Mouse (Mus musculus): ENCODE data around the gene Has1. TPM values are rescaled to one million over a fixed set of nuclear protein-coding genes. Genes with fewer than 3 reads are reported as not detected.
A peak's percentile ranks its signal among the peaks of the same experiment; 100 is the strongest.
"Not testable (repeated sequence)": the region's sequence is repeated elsewhere in the genome, so short reads cannot be mapped to it uniquely, and the experiment has no call there.

The Has1 gene
- polyA plus RNA-seq, 1 experiment from 2014 or later = 0.27 TPM

DNA sequence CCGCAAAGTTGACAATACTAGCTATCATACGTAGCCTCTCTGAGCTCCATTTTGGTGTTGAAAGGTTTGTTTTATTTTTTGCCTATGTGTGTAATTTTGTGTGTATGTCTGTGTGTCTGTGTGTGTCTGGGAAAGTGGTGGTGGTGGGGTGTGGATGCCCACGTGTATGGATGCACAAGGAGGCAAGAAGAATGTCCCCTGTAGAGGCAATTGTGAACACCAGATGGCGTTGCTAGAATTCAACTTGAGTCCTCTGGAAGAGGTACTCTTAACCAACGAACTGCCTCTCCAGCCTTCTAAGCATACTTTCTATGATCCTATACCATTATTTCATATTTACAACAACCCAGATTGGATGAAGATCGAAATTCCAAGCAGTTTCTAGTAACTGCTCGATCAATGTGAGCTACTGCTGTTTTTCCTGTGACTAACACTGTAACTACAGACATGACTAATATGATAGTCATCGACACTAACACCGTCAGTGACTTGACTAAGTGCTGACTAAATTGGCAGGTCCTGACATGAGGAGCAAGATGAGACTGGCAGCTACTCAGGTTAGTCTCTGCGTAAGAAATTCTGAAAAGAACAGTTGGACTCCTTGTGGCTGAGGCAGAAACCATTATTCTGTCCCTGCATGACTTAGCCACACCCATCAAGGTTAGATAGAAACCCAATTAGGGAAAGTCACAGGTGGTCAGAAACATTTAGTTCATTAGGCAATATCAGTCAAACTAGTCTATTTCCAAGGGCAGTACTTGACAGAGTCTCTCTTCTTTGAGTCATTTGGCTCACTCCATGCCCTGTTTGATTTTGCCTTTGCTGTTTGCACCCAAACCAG is 9.6 kb downstream of the Has1 start:
- POLR2A ChIA-PET = interaction anchor here (0.6 to 0.7 kb wide), 2 partner anchors 9 to 15 kb away, joined by 3 read pairs; no protein-coding TSS in a partner anchor
- no peak for TF ChIP-seq CTCF (IDR thresholded peaks at IDR 0.05)
- ATAC-seq (peak; percentile 56), DNase-seq (ENCODE audit: low read depth, low spot score) (no peak)
- in situ Hi-C loops (cut with MboI; ENCODE audit: low pct_unique_long_range_greater_than_20kb) = no loop called here
- CTCF ChIA-PET = interaction anchor here (0.6 to 2.1 kb wide), 6 partner anchors 10 to 73 kb away, joined by 3 to 8 read pairs (median 4); partner anchors contain the start of genes Has1 and Spaca6
- H3K27me3 ChIP-seq = no peaks in the 10 kb centered on the region

GRCm38 (mm10) chr17:17844606-17845005 is 10.4 kb downstream of the Has1 start:
- ATAC-seq; DNase-seq (ENCODE audit: low read depth, low spot score); H3K27me3 ChIP-seq; in situ Hi-C loops (cut with MboI; ENCODE audit: low pct_unique_long_range_greater_than_20kb): not testable (repeated sequence)
- POLR2A ChIA-PET = interaction anchor here (0.6 kb wide), 1 partner anchor 15 kb away, joined by 3 read pairs; no protein-coding TSS in a partner anchor
- CTCF ChIA-PET = interaction anchor here (0.6 to 2.1 kb wide), 5 partner anchors 13 to 72 kb away, joined by 3 to 8 read pairs (median 3); partner anchors contain the start of gene Spaca6

- no peak for ATAC-seq
- ChIA-PET CTCF (no interaction called here), POLR2A (no interaction called here)
- in situ Hi-C loops (cut with MboI; ENCODE audit: low pct_unique_long_range_greater_than_20kb) = no loop called here
- TF ChIP-seq CTCF (IDR thresholded peaks at IDR 0.05) = no peak
- H3K27me3 ChIP-seq = no peaks in the 10 kb centered on the region
- DNase-seq (ENCODE audit: low read depth, low spot score) = no peak
Observed at GRCm38 (mm10) chr17:17843534-17844261, 11.3 kb downstream of the Has1 start.

DNA sequence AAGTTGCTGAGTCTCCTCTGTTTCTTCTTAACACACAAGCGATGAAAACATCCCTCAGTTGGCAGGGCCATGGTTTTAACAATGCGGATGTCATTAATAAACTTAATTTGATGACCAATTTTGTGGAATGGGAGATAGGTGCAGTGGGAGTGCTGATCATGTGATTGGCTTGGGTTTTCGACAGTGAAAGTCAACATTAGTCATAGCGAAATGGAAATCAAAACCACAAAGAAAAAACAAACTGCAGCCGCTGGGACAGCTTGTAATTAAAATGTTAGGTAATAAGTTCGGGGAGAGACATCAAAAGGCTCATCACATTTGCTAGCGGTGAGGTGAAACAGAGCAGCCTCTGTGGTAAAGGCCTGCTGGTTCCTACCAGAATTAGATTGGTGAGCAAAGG is 14.2 kb downstream of the Has1 start:
- in situ Hi-C loops (cut with MboI; ENCODE audit: low pct_unique_long_range_greater_than_20kb) = no loop called here
- no peak for TF ChIP-seq CTCF (IDR thresholded peaks at IDR 0.05)
- ChIA-PET CTCF (interaction anchor here (1.1 to 2.5 kb wide), 2 partner anchors 15 to 74 kb away, joined by 3 to 6 read pairs; no protein-coding TSS in a partner anchor), POLR2A (no interaction called here)
- no peak for DNase-seq (ENCODE audit: low read depth, low spot score)
- no peaks in the 10 kb centered on the region for H3K27me3 ChIP-seq
- peak; percentile 0 for ATAC-seq

- no peak for TF ChIP-seq CTCF (IDR thresholded peaks at IDR 0.05)
- DNase-seq (ENCODE audit: low read depth, low spot score) (no peak), ATAC-seq (no peak)
- in situ Hi-C loops (cut with MboI; ENCODE audit: low pct_unique_long_range_greater_than_20kb) = loop anchor here (10.0 kb wide), 1 partner anchor 214 kb away; the partner anchor contains the start of gene Lnpep
- no peaks in the 10 kb centered on the region for H3K27me3 ChIP-seq
- ChIA-PET CTCF (interaction anchor here (0.7 kb wide), 1 partner anchor 10 kb away, joined by 3 read pairs; no protein-coding TSS in a partner anchor), POLR2A (interaction anchor here (3.8 kb wide), 1 partner anchor 12 kb away, joined by 32 read pairs; the partner anchor contains the start of gene Spaca6)
Observed at GRCm38 (mm10) chr17:17839276-17839675, 15.7 kb downstream of the Has1 start.

GRCm38 (mm10) chr17:17837919-17838701 is 16.9 kb downstream of the Has1 start:
- peak; percentile 94 for TF ChIP-seq CTCF (IDR thresholded peaks at IDR 0.05)
- H3K27me3 ChIP-seq = no peaks in the 10 kb centered on the region
- DNase-seq (ENCODE audit: low read depth, low spot score) = peak; percentile 83
- POLR2A ChIA-PET = interaction anchor here (1.0 to 3.8 kb wide), 3 partner anchors 10 to 51 kb away, joined by 3 to 32 read pairs (median 3); partner anchors contain the start of gene Spaca6
- in situ Hi-C loops (cut with MboI; ENCODE audit: low pct_unique_long_range_greater_than_20kb) = loop anchor here (10.0 kb wide), 1 partner anchor 213 kb away; the partner anchor contains the start of gene Lnpep
- ATAC-seq = peak; percentile 97
- CTCF ChIA-PET = interaction anchor here (0.8 to 1.7 kb wide), 13 partner anchors 8 to 443 kb away, joined by 3 to 10 read pairs (median 5); partner anchors contain the start of gene Spaca6

GRCm38 (mm10) chr17:17837426-17837825 is 17.6 kb downstream of the Has1 start:
- TF ChIP-seq CTCF (IDR thresholded peaks at IDR 0.05) = no peak
- POLR2A ChIA-PET = interaction anchor here (1.0 to 3.8 kb wide), 2 partner anchors 10 to 51 kb away, joined by 3 to 32 read pairs; partner anchors contain the start of gene Spaca6
- H3K27me3 ChIP-seq = no peaks in the 10 kb centered on the region
- no peak for DNase-seq (ENCODE audit: low read depth, low spot score)
- in situ Hi-C loops (cut with MboI; ENCODE audit: low pct_unique_long_range_greater_than_20kb) = loop anchor here (10.0 kb wide), 1 partner anchor 213 kb away; the partner anchor contains the start of gene Lnpep
- ATAC-seq = peak; percentile 0
- CTCF ChIA-PET = interaction anchor here (0.8 to 1.7 kb wide), 11 partner anchors 9 to 442 kb away, joined by 3 to 10 read pairs (median 5); partner anchors contain the start of gene Spaca6

DNA sequence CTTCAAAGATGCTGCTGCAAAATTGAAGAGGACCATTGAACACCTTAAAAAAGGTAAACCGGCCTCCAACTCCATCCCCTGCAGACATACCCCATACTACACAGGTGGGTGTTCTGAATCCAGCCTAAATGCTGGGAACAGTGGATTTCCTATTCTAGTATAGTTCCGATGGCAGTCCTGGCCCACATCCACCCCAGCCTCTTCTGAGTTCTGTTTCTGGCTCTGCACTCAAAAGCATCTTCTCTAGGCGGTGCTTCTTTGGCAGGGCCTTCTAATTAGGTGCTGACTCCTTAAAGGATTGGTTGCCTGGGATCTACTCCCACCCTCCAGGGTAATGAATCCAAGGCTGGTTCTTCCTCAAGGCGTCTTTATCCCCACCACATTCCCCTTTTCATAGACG is 18.9 kb downstream of the Has1 start:
- ATAC-seq (no peak), DNase-seq (ENCODE audit: low read depth, low spot score) (no peak)
- in situ Hi-C loops (cut with MboI; ENCODE audit: low pct_unique_long_range_greater_than_20kb) = loop anchor here (10.0 kb wide), 1 partner anchor 211 kb away; the partner anchor contains the start of gene Lnpep
- ChIA-PET CTCF (no interaction called here), POLR2A (interaction anchor here (0.6 kb wide), 1 partner anchor 9 kb away, joined by 3 read pairs; no protein-coding TSS in a partner anchor)
- H3K27me3 ChIP-seq = no peaks in the 10 kb centered on the region
- no peak for TF ChIP-seq CTCF (IDR thresholded peaks at IDR 0.05)

DNA sequence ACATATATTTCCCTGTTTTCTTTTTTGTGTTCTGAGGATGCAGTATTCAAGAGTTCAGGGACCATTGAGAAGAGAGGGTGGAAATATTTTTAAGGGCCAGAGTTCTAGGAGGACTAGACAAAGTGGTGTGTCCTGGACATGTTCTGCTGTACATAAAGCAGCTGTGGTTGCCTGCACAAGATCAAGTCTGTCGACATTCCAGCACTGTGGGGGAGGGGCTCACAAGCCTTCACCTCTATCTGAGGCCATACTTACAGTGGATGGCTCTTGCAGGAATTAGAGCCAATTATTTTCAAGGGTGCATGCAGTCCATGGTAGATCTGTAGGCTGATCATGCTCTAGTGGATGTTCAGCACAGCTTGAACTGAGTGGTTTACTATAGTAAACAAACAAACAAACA is 20.1 kb downstream of the Has1 start:
- TF ChIP-seq CTCF (IDR thresholded peaks at IDR 0.05) = no peak
- ChIA-PET POLR2A (no interaction called here), CTCF (no interaction called here)
- DNase-seq (ENCODE audit: low read depth, low spot score) (no peak), ATAC-seq (no peak)
- no peaks in the 10 kb centered on the region for H3K27me3 ChIP-seq
- in situ Hi-C loops (cut with MboI; ENCODE audit: low pct_unique_long_range_greater_than_20kb) = loop anchor here (10.0 kb wide), 1 partner anchor 210 kb away; the partner anchor contains the start of gene Lnpep
